Mouse (Mus musculus): Measurements from ENCODE around the gene Fign. TPM values are rescaled to one million over a fixed set of nuclear protein-coding genes. Genes with fewer than 3 reads are reported as not detected.

The Fign gene
- polyA plus RNA-seq, 1 experiment, result 3.6 TPM

GRCm38 (mm10) chr2:64078551-64078950 lies 19.3 kb downstream of the Fign start:
- Histone ChIP-seq H3K27ac (ENCODE audit: insufficient read depth, low read depth, low read length) (no peak overlapping the region), H3K27me3 (replicated peaks; ENCODE audit: control insufficient read depth, insufficient read depth, low read length) (no peaks in the 10 kb centered on the region), H3K4me1 (ENCODE audit: control insufficient read depth, insufficient read depth, low read length) (no peaks in the 10 kb centered on the region; the same call in 1 of the 2 replicates), H3K36me3 (ENCODE audit: control insufficient read depth, insufficient read depth, low read length) (no peaks in the 10 kb centered on the region), H3K4me3 (ENCODE audit: insufficient read depth, low read depth, low read length) (no peak overlapping the region)
- TF ChIP-seq CTCF (conservative IDR thresholded peaks at IDR 0.05; ENCODE audit: insufficient read depth, insufficient read length, low read depth, low read length) (no peak), POLR2A (IDR thresholded peaks at IDR 0.05; ENCODE audit: low read depth, low read length) (no peak)
- no peak for DNase-seq
- 56% methylated on average over 3 of the region's 3 CpGs for WGBS

- no peak for DNase-seq
- WGBS, result 91% methylated on average over 2 of the region's 2 CpGs
- Histone ChIP-seq H3K27ac (ENCODE audit: insufficient read depth, low read depth, low read length) (no peak overlapping the region), H3K36me3 (ENCODE audit: control insufficient read depth, insufficient read depth, low read length) (no peaks in the 10 kb centered on the region), H3K4me3 (ENCODE audit: insufficient read depth, low read depth, low read length) (no peak overlapping the region), H3K27me3 (replicated peaks; ENCODE audit: control insufficient read depth, insufficient read depth, low read length) (no peaks in the 10 kb centered on the region), H3K4me1 (ENCODE audit: control insufficient read depth, insufficient read depth, low read length) (no peaks in the 10 kb centered on the region; the same call in 1 of the 2 replicates)
- no peak for TF ChIP-seq CTCF (conservative IDR thresholded peaks at IDR 0.05; ENCODE audit: insufficient read depth, insufficient read length, low read depth, low read length)
- TF ChIP-seq POLR2A (IDR thresholded peaks at IDR 0.05; ENCODE audit: low read depth, low read length), result no peak
Measured at GRCm38 (mm10) chr2:64077846-64078245, 20.0 kb downstream of the Fign start.

GRCm38 (mm10) chr2:64075873-64076272 lies 22.0 kb downstream of the Fign start:
- Histone ChIP-seq H3K4me3 (ENCODE audit: insufficient read depth, low read depth, low read length) (no peak overlapping the region), H3K36me3 (ENCODE audit: control insufficient read depth, insufficient read depth, low read length) (no peaks in the 10 kb centered on the region), H3K27ac (ENCODE audit: insufficient read depth, low read depth, low read length) (no peak overlapping the region), H3K27me3 (replicated peaks; ENCODE audit: control insufficient read depth, insufficient read depth, low read length) (no peaks in the 10 kb centered on the region), H3K4me1 (ENCODE audit: control insufficient read depth, insufficient read depth, low read length) (no peaks in the 10 kb centered on the region; the same call in 1 of the 2 replicates)
- 65% methylated on average over 6 of the region's 6 CpGs for WGBS
- no peak for DNase-seq
- no peak for TF ChIP-seq POLR2A (IDR thresholded peaks at IDR 0.05; ENCODE audit: low read depth, low read length)
- TF ChIP-seq CTCF (conservative IDR thresholded peaks at IDR 0.05; ENCODE audit: insufficient read depth, insufficient read length, low read depth, low read length), result no peak

DNA sequence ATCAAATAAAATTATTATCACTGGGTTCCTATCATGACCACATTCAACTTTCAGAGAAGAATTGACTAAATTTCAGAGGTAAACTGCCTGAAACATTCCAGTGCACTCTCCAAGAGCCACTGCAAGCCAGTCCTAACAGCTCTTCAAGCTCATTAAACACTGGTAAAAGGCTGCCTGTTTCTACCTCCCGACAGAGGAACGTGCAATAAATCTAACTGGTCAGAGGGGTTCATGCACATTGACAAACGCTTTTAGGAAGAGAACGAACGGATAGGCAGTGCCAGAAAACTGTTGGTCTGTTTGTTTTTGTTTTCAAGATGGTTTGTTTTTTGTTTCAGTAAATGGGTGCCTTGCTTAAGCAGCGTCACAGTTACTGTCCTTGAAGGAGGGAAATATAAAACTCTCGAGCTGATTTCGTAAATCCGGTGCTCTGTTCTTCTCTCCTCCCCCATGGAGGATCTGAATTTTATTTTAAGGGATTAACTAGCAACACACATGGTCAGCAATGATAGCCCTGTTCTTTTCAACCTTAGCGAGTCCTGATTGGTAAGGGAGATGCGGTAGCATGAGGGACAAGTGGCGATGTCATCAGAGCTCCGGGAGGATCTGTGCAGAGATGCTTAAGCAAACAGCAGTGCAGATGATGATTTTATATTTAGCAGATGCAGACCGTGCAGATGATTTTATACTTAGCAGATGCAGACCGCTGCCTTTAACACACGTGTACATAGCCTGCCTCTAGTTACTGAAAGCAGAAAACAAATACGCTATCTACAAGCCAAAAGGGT lies 23.0 kb downstream of the Fign start:
- no peak for DNase-seq
- 38% methylated on average over 17 of the region's 17 CpGs for WGBS
- H3K27me3 ChIP-seq (replicated peaks; ENCODE audit: control insufficient read depth, insufficient read depth, low read length), result no peaks in the 10 kb centered on the region
- H3K27ac ChIP-seq (ENCODE audit: insufficient read depth, low read depth, low read length), result no peak overlapping the region
- no peak for TF ChIP-seq POLR2A (IDR thresholded peaks at IDR 0.05; ENCODE audit: low read depth, low read length)
- TF ChIP-seq CTCF (conservative IDR thresholded peaks at IDR 0.05; ENCODE audit: insufficient read depth, insufficient read length, low read depth, low read length), result no peak
- H3K4me3 ChIP-seq (ENCODE audit: insufficient read depth, low read depth, low read length), result no peak overlapping the region
- H3K36me3 ChIP-seq (ENCODE audit: control insufficient read depth, insufficient read depth, low read length), result no peaks in the 10 kb centered on the region
- no peaks in the 10 kb centered on the region; the same call in 1 of the 2 replicates for H3K4me1 ChIP-seq (ENCODE audit: control insufficient read depth, insufficient read depth, low read length)

- no peak overlapping the region for H3K27ac ChIP-seq (ENCODE audit: insufficient read depth, low read depth, low read length)
- 44% methylated on average over 4 of the region's 4 CpGs for WGBS
Measured at GRCm38 (mm10) chr2:64072158-64072557, 25.7 kb downstream of the Fign start.

DNA sequence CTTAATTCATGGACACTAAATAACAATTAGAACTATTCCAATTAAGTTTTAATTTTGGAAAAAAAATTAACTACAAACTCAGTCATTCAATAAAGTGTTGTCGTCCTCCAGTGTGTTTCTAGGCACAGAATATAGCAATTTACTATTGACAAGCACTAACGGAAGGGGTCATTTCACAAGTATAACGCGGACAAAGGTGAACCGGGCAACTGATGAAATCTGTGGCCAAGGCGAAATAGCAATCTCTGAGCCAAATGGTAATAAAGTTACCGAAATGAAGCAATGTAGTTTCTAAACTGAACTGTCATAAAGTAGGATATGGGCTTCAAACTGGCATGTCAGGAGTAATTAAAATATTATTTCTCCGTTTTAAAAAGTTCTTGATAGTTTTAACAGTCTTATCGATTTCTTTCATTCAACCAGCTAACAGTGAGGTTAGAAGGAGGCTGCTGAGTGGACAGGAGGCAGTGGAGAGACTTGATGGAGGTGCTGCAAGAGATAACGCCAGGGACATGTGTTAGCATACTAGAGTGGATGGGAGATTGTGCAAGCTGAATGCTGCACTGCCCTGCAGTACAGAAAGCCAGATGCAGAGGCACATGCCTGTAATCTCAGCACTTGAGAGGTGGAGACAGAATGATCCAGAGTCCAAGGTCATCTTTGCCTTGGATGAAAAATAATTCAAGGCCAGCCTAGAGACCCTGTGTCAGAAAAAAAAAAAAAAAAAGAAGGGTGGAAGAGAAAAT lies 27.7 kb downstream of the Fign start:
- H3K27ac ChIP-seq (ENCODE audit: insufficient read depth, low read depth, low read length), result no peak overlapping the region
- 83% methylated on average over 10 of the region's 10 CpGs for WGBS
- TF ChIP-seq POLR2A (IDR thresholded peaks at IDR 0.05; ENCODE audit: low read depth, low read length) (no peak), CTCF (conservative IDR thresholded peaks at IDR 0.05; ENCODE audit: insufficient read depth, insufficient read length, low read depth, low read length) (no peak; the same call in 1 of the 2 replicates)
- no peaks in the 10 kb centered on the region for H3K36me3 ChIP-seq (ENCODE audit: control insufficient read depth, insufficient read depth, low read length)
- no peak overlapping the region for H3K4me3 ChIP-seq (ENCODE audit: insufficient read depth, low read depth, low read length)
- DNase-seq, result no peak
- no peaks in the 10 kb centered on the region for H3K27me3 ChIP-seq (replicated peaks; ENCODE audit: control insufficient read depth, insufficient read depth, low read length)
- H3K4me1 ChIP-seq (ENCODE audit: control insufficient read depth, insufficient read depth, low read length), result no peaks in the 10 kb centered on the region; the same call in 1 of the 2 replicates

More at GRCm38 (mm10) chr2:64072158-64072557, 25.7 kb downstream of the Fign start:
- DNase-seq, result no peak
- H3K36me3 ChIP-seq (ENCODE audit: control insufficient read depth, insufficient read depth, low read length), result no peaks in the 10 kb centered on the region
- no peaks in the 10 kb centered on the region for H3K27me3 ChIP-seq (replicated peaks; ENCODE audit: control insufficient read depth, insufficient read depth, low read length)
- TF ChIP-seq CTCF (conservative IDR thresholded peaks at IDR 0.05; ENCODE audit: insufficient read depth, insufficient read length, low read depth, low read length) (no peak), POLR2A (IDR thresholded peaks at IDR 0.05; ENCODE audit: low read depth, low read length) (no peak)
- H3K4me3 ChIP-seq (ENCODE audit: insufficient read depth, low read depth, low read length), result no peak overlapping the region
- H3K4me1 ChIP-seq (ENCODE audit: control insufficient read depth, insufficient read depth, low read length), result no peaks in the 10 kb centered on the region; the same call in 1 of the 2 replicates

DNA sequence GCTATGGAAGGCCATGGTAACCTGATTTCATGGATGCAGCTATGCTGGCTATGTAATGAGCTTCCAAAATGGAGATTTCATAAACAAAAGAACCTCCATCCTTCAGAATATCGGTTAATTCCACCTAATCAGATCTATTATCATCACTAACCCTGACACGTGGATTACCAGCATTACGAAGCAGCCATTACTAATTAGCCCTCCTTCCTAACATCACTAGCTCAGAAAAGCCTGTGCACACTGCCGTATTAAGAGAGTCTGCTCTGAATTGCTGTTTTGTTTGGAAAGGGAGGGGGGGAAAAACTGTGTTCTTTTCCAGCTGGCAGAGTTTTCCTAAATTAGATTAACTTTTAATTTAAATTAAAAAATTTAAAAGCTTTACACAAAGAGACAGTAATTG lies 32.3 kb downstream of the Fign start:
- no peak overlapping the region for H3K4me3 ChIP-seq (ENCODE audit: insufficient read depth, low read depth, low read length)

More for the DNA sequence above, 32.3 kb downstream of the Fign start:
- DNase-seq, result no peak
- Histone ChIP-seq H3K27ac (ENCODE audit: insufficient read depth, low read depth, low read length) (no peak overlapping the region), H3K36me3 (ENCODE audit: control insufficient read depth, insufficient read depth, low read length) (no peaks in the 10 kb centered on the region), H3K27me3 (replicated peaks; ENCODE audit: control insufficient read depth, insufficient read depth, low read length) (no peaks in the 10 kb centered on the region), H3K4me1 (ENCODE audit: control insufficient read depth, insufficient read depth, low read length) (0 out of 2 replicates have a peak, but pooled peaks cover 3% of the 10 kb centered on the region)
- TF ChIP-seq CTCF (conservative IDR thresholded peaks at IDR 0.05; ENCODE audit: insufficient read depth, insufficient read length, low read depth, low read length) (no peak), POLR2A (IDR thresholded peaks at IDR 0.05; ENCODE audit: low read depth, low read length) (no peak)
- 90% methylated on average over 4 of the region's 4 CpGs for WGBS
